Mouse (Mus musculus) MEL (cell line): ENCODE data around the gene Uggt1. TPM values are rescaled to one million over a fixed set of nuclear protein-coding genes. Genes with fewer than 3 reads are reported as not detected.

Experiments used
- DNase-seq: peaks from one replicate; pipeline ENCODE4 v3.0.0; 2011; ENCODE audit warnings: low read depth, low spot score
- H3K27ac ChIP-seq: 2 replicates; pipeline ENCODE4 v1.5.1; 2012; ENCODE audit warnings: low read depth, mild to moderate bottlenecking, control low read depth, low read length, moderate library complexity; ENCODE audit not compliant: control insufficient read depth
- H3K27me3 ChIP-seq, 2 experiments: fragments of 150-350 bp in 1 of 2; sonication (generic) in 1 of 2; 2 replicates each; pipeline ENCODE4 v1.6.1; 2012; ENCODE audit warnings: low read length in 2 of 2, mild to moderate bottlenecking in 2 of 2, improper control_type of control experiment in 1 of 2, moderate library complexity in 1 of 2; ENCODE audit not compliant: insufficient read depth in 2 of 2, control insufficient read depth in 1 of 2
- H3K36me3 ChIP-seq, 2 experiments: 2 replicates each; pipeline ENCODE4 v1.6.1; 2012 to 2014; ENCODE audit warnings: low read length in 2 of 2, improper control_type of control experiment in 1 of 2, inconsistent platforms in 1 of 2, mild to moderate bottlenecking in 1 of 2; ENCODE audit not compliant: insufficient read depth in 2 of 2, control insufficient read depth in 1 of 2
- H3K4me1 ChIP-seq, 2 experiments: fragments of 150-350 bp in 1 of 2; sonication (generic) in 1 of 2; 2 replicates each; pipeline ENCODE4 v1.6.1; 2012; ENCODE audit warnings: low read length in 2 of 2, improper control_type of control experiment in 1 of 2, mild to moderate bottlenecking in 1 of 2; ENCODE audit not compliant: insufficient read depth in 2 of 2, control insufficient read depth in 1 of 2
- H3K4me3 ChIP-seq, 2 experiments: fragments of 150-350 bp in 1 of 2; sonication (generic) in 1 of 2; 2 replicates each; pipeline ENCODE4 v1.5.1; 2012; ENCODE audit warnings: low read depth in 2 of 2, low read length in 2 of 2, mild to moderate bottlenecking in 2 of 2, moderate library complexity in 2 of 2, control low read depth in 1 of 2, improper control_type of control experiment in 1 of 2; ENCODE audit not compliant: control insufficient read depth in 1 of 2, insufficient read depth in 1 of 2
- H3K79me2 ChIP-seq: 2 replicates; pipeline ENCODE4 v1.6.1; 2012; ENCODE audit warnings: mild to moderate bottlenecking, low read length, moderate library complexity; ENCODE audit not compliant: control insufficient read depth, poor library complexity, insufficient read depth
- H3K9ac ChIP-seq: 2 replicates; pipeline ENCODE4 v1.6.1; 2012; ENCODE audit warnings: low read depth, mild to moderate bottlenecking, control low read depth, low read length, moderate library complexity; ENCODE audit not compliant: control insufficient read depth, poor library complexity, severe bottlenecking
- H3K9me3 ChIP-seq: fragments of 150-350 bp; sonication (generic); replicated peaks from 2 replicates; pipeline ENCODE4 v1.6.1; 2012; ENCODE audit warnings: mild to moderate bottlenecking, low read length, improper control_type of control experiment, moderate library complexity; ENCODE audit not compliant: insufficient read depth
- BHLHE40 ChIP-seq: IDR thresholded peaks from 2 replicates; pipeline ENCODE4 v1.6.1; 2012; ENCODE audit warnings: low read depth, mild to moderate bottlenecking, inconsistent platforms, low read length, improper control_type of control experiment, borderline replicate concordance
- CHD1 ChIP-seq: IDR thresholded peaks from 2 replicates; pipeline ENCODE4 v1.6.1; 2012; ENCODE audit warnings: low read depth, mild to moderate bottlenecking, inconsistent platforms, low read length, improper control_type of control experiment
- CHD2 ChIP-seq: IDR thresholded peaks from 2 replicates; pipeline ENCODE4 v1.6.1; 2011; ENCODE audit warnings: low read length, improper control_type of control experiment
- E2F4 ChIP-seq: IDR thresholded peaks from 2 replicates; pipeline ENCODE4 v1.6.1; 2011; ENCODE audit warnings: low read depth, low read length, improper control_type of control experiment, borderline replicate concordance
- ETS1 ChIP-seq: IDR thresholded peaks from 2 replicates; pipeline ENCODE4 v1.6.1; 2012; ENCODE audit warnings: low read depth, mild to moderate bottlenecking, inconsistent platforms, low read length, improper control_type of control experiment, moderate library complexity
- JUND ChIP-seq: IDR thresholded peaks from 2 replicates; pipeline ENCODE4 v1.6.1; 2011; ENCODE audit warnings: low read depth, mild to moderate bottlenecking, improper control_type of control experiment, low read length
- KAT2A ChIP-seq: conservative IDR thresholded peaks from 2 replicates; pipeline ENCODE4 v1.6.1; 2012; ENCODE audit warnings: low read depth, low read length, improper control_type of control experiment, inconsistent platforms
- MAFK ChIP-seq: IDR thresholded peaks from 2 replicates; pipeline ENCODE4 v1.6.1; 2011; ENCODE audit warnings: low read depth, mild to moderate bottlenecking, low read length, improper control_type of control experiment, borderline replicate concordance
- MAX ChIP-seq: IDR thresholded peaks from 2 replicates; pipeline ENCODE4 v1.6.1; 2011; ENCODE audit warnings: low read length, improper control_type of control experiment
- MAZ ChIP-seq: IDR thresholded peaks from 2 replicates; pipeline ENCODE4 v1.6.1; 2012; ENCODE audit warnings: low read depth, mild to moderate bottlenecking, inconsistent platforms, low read length, improper control_type of control experiment
- MYB ChIP-seq: IDR thresholded peaks from 2 replicates; pipeline ENCODE4 v1.6.1; 2011; ENCODE audit warnings: mild to moderate bottlenecking, low read depth, low read length, improper control_type of control experiment
- MYC ChIP-seq: IDR thresholded peaks from 2 replicates; pipeline ENCODE4 v1.6.1; 2011; ENCODE audit warnings: low read depth, mild to moderate bottlenecking, low read length, improper control_type of control experiment, moderate library complexity
- NRF1 ChIP-seq: IDR thresholded peaks from 2 replicates; pipeline ENCODE4 v1.6.1; 2014; ENCODE audit warnings: low read depth, mild to moderate bottlenecking, inconsistent platforms, low read length, improper control_type of control experiment, moderate library complexity; ENCODE audit not compliant: poor library complexity, insufficient read depth, severe bottlenecking
- POLR2AphosphoS2 ChIP-seq: IDR thresholded peaks from 2 replicates; pipeline ENCODE4 v1.6.1; 2011; ENCODE audit warnings: low read length, improper control_type of control experiment
- RCOR1 ChIP-seq: IDR thresholded peaks from 2 replicates; pipeline ENCODE4 v1.6.1; 2012; ENCODE audit warnings: low read depth, mild to moderate bottlenecking, inconsistent platforms, low read length, improper control_type of control experiment
- SIN3A ChIP-seq: IDR thresholded peaks from 2 replicates; pipeline ENCODE4 v1.6.1; 2012; ENCODE audit warnings: low read length, improper control_type of control experiment, inconsistent platforms
- TAL1 ChIP-seq: IDR thresholded peaks from 2 replicates; pipeline ENCODE4 v1.6.1; 2012; ENCODE audit warnings: mild to moderate bottlenecking, inconsistent platforms, low read length, moderate library complexity, mixed read lengths
- TBP ChIP-seq: IDR thresholded peaks from 2 replicates; pipeline ENCODE4 v1.8.0; 2011; ENCODE audit warnings: low read depth, low read length, improper control_type of control experiment
- ZC3H11A ChIP-seq: IDR thresholded peaks from 2 replicates; pipeline ENCODE4 v1.6.1; 2012; ENCODE audit warnings: low read depth, mild to moderate bottlenecking, inconsistent platforms, low read length, improper control_type of control experiment
- ZKSCAN1 ChIP-seq: IDR thresholded peaks from 2 replicates; pipeline ENCODE4 v1.6.1; 2012; ENCODE audit warnings: low read depth, mild to moderate bottlenecking, inconsistent platforms, low read length, improper control_type of control experiment, moderate library complexity
- ZNF384 ChIP-seq: IDR thresholded peaks from 2 replicates; pipeline ENCODE4 v1.6.1; 2012; ENCODE audit warnings: low read depth, mild to moderate bottlenecking, inconsistent platforms, low read length, improper control_type of control experiment
- polyA plus RNA-seq, 2 experiments: library from polyadenylated mRNA; stranded (reverse) in 1 of 2; unstranded in 1 of 2; fragments of >175 nt in 1 of 2; fragments of >200 nt in 1 of 2; gene quantifications; 2 replicates each; pipeline versions ENCODE4 v1.2.1 to v1.2.4; 2012; ENCODE audit warnings: low replicate concordance in 2 of 2, low read depth in 1 of 2; ENCODE audit not compliant: insufficient read length in 2 of 2, insufficient read depth in 1 of 2, missing spikeins in 1 of 2
- total RNA-seq: library from RNA; depleted of rRNA; stranded (reverse); fragments of 300-350 nt; gene quantifications from 2 replicates; pipeline ENCODE4 v1.2.3, GENCODE M21; 2012

Gene Uggt1
- total and polyA plus RNA-seq, 3 experiments: 33.8 to 98.3 (median 47.9) TPM

DNA sequence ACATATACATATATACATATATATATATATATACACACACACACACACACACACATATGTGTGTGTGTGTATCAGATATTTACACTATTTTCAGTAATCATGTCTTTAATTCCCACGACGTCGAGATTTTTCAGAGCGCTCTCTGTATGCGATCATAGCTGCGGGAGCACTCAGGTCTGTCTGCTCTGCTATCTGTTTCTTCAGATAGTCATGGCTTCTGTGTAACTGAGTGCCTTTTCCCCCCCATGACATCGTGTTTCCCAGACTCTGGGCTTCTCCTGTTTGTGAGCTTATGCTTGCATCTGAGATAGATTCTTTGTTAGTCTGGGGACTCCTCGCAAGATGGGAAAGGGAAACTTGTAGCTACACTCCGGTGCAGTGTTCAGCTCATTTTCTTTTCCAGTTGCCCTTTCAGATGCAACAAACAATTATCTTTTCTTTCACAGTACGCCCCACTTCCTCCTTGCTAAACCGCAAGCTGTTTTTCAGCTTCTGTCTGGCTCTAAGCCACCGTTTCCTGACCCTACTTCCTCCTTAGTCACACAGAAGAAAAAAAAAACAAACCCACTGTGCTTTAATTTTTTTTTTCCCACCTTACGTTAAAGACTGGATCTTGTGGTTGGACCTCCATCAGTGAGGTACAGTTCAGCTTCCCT, 19.4 kb upstream of the Uggt1 start (continued):
- peak; percentile 80 for TF ChIP-seq SIN3A
- peak; percentile 97 for TF ChIP-seq ZNF384
- TF ChIP-seq KAT2A: no peak

DNA sequence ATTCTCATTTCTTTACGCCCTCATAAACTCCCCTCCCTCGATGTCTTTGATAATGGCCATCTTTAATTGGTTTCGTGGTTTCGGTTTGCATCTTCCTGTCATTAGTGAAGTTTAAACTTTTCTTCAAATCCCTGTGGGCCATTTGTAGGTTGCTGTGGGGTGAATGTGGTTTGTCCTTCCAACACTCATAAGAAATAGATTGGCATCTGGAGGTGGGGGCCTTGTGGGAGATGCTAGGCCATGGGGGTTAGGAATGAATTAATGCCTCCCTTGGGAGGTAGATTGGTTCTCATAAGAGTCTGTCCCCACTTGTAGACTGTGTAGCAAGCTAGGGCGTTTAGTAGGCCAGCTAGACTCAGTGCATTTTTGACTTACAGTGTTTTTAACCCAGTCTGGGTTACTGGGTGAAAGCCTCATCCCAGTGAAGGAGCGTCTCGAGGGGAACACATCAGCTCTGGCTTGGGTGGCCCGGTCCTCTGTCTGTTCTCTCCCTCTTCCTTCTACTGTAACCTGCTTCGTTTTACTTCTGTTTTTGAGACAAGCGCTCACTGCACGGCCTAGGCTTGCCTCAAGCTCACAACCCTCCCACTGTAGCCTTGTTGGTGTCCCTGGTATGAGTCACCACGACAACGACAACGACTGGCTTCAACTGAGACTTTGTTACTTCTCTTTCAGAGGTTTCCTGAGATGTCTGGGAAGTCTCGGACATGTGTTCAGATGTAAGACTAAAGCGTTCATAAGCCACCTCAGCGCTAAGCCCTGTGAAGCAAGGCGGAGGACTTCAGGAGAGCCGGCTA, 17.4 kb upstream of the Uggt1 start:
- H3K79me2 ChIP-seq: no peaks in the 10 kb centered on the region
- peak overlapping the region; percentile 3 to 28; a peak in 2 of 4 replicates for H3K4me3 ChIP-seq
- H3K27ac ChIP-seq: peak overlapping the region; percentile 61
- TF ChIP-seq SIN3A: no peak
- peak; percentile 76 for TF ChIP-seq MAX
- TF ChIP-seq JUND: 0 out of 2 replicates have a peak, but pooled peaks have one; percentile 47
- TF ChIP-seq POLR2AphosphoS2: no peak
- TF ChIP-seq CHD2: no peak
- no peak for TF ChIP-seq BHLHE40
- TF ChIP-seq ETS1: 0 out of 2 replicates have a peak, but pooled peaks have one; percentile 15
- no peak for TF ChIP-seq RCOR1
- no peak for TF ChIP-seq ZKSCAN1
- TF ChIP-seq MYC: no peak
- TF ChIP-seq E2F4: no peak
- no peak for TF ChIP-seq CHD1
- TF ChIP-seq ZC3H11A: no peak
- TF ChIP-seq TAL1: no peak
- peak; percentile 34; the same call in 1 of the 2 replicates for TF ChIP-seq TBP
- no peak for TF ChIP-seq MYB
- no peak for TF ChIP-seq MAZ
- TF ChIP-seq NRF1: no peak
- TF ChIP-seq MAFK: no peak
- no peaks in the 10 kb centered on the region for H3K9me3 ChIP-seq
- peaks cover 0 to 12% of the 10 kb centered on the region in 2 experiments; a peak in 2 of 4 replicates for H3K36me3 ChIP-seq
- peaks cover 7 to 24% of the 10 kb centered on the region in 2 experiments for H3K4me1 ChIP-seq
- no peaks in the 10 kb centered on the region for H3K27me3 ChIP-seq
- DNase-seq: peak; percentile 85
- H3K9ac ChIP-seq: peak overlapping the region; percentile 38
